Mouse (Mus musculus) cortical plate, adult 2 months (tissue): ENCODE data around the gene Ylpm1. TPM values are rescaled to one million over a fixed set of nuclear protein-coding genes. Genes with fewer than 3 reads are reported as not detected.

ENCODE experiments used
- H3K27ac ChIP-seq: fragments of 200-500 bp; 2 replicates; pipeline ENCODE4 v1.5.1; 2012; ENCODE audit warnings: low read length, control low read depth, inconsistent platforms; ENCODE audit not compliant: insufficient read depth
- H3K4me1 ChIP-seq: fragments of 200-500 bp; 2 replicates; pipeline ENCODE4 v1.6.1; 2011; ENCODE audit warnings: low read length; ENCODE audit not compliant: control insufficient read depth, insufficient read depth
- H3K4me3 ChIP-seq: fragments of 200-500 bp; 2 replicates; pipeline ENCODE4 v1.5.1; 2011; ENCODE audit warnings: mild to moderate bottlenecking, low read length, control low read depth; ENCODE audit not compliant: insufficient read depth
- CTCF ChIP-seq: fragments of 200-500 bp; IDR thresholded peaks from 2 replicates; pipeline ENCODE4 v1.5.1; 2011; ENCODE audit warnings: mild to moderate bottlenecking, control low read depth, low read length; ENCODE audit not compliant: insufficient read depth; ENCODE audit errors: extremely low read depth
- POLR2A ChIP-seq: fragments of 200-500 bp; IDR thresholded peaks from 2 replicates; pipeline ENCODE4 v1.6.1; 2011; ENCODE audit warnings: mild to moderate bottlenecking, low read length, control low read depth; ENCODE audit not compliant: insufficient read depth; ENCODE audit errors: extremely low read depth
- polyA plus RNA-seq: library from polyadenylated mRNA; depleted of rRNA; stranded (reverse); fragments of >200 nt; gene quantifications from 2 replicates; pipeline ENCODE4 v1.2.3, GENCODE M21; 2012; rRNA removed

The Ylpm1 gene
- 64.0 and 69.9 TPM in 2 replicates for polyA plus RNA-seq

DNA sequence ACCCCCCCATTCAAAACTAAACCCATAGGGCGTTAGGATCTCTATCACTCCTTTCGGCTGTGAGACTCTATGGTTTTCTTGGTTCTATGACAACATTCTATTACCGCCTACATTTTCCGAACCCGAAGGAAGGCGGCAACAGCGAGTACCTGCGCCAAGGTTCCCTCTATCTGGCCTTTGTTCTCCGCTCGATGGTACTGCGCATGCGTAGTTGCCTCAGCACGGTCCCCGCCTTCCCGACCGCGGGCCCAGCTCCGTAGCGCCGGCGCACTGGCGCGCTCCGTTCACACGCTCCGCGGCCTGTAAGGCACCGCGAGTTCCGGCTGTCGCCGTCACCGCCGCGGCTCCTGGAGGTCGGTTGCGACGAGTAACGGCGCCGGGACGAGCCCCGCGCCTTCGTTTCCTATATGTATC, at the start of gene Ylpm1:
Gene Ylpm1 (plus strand): TSS at position 239 of the 414 bp plus-strand sequence.
- TF ChIP-seq CTCF: peak; percentile 58
- peak; percentile 83 for TF ChIP-seq POLR2A
- H3K4me3 ChIP-seq: peak within 1 kb of the TSS; percentile 92
- H3K4me1 ChIP-seq: peaks cover 3% of the 10 kb centered on the region; the same call in 1 of the 2 replicates
- peak within 1 kb of the TSS; percentile 66 for H3K27ac ChIP-seq

DNA sequence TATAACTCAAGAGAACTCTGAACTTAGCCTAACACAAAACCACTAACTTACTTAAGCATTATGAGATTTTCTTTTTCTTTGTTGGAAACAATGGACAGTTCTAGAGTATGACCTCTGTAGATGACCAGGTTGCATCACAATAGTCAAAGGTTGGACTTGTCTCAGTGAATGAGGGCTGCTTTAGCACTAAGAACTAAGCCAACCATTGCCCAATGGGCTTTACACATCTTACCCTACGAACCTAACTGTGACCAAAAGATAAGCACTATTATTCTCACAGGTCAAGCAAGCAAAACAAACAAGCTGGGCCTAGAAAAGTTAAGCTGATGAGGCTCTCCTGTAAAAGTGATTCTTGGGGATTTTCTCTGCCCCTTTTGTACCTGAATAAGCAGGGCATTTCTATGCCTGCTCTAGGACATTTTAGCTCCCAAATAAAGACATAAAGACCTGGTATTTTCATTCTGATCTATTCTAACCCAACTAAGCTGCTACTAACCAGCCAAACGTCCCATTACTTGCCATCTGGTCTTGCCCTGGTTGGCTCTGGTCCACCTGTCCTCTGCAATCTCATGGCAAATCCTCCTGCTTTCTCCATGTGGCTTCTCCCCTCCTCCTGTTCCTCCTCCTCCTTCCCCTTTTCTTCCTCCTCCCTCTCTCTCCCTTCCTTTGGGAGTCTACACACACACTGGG, 48.1 kb upstream of the Ylpm1 start:
- no peak overlapping the region for H3K4me3 ChIP-seq
- peaks cover 2% of the 10 kb centered on the region; the same call in 1 of the 2 replicates for H3K4me1 ChIP-seq
- TF ChIP-seq CTCF: no peak
- TF ChIP-seq POLR2A: no peak
- no peak overlapping the region for H3K27ac ChIP-seq

DNA sequence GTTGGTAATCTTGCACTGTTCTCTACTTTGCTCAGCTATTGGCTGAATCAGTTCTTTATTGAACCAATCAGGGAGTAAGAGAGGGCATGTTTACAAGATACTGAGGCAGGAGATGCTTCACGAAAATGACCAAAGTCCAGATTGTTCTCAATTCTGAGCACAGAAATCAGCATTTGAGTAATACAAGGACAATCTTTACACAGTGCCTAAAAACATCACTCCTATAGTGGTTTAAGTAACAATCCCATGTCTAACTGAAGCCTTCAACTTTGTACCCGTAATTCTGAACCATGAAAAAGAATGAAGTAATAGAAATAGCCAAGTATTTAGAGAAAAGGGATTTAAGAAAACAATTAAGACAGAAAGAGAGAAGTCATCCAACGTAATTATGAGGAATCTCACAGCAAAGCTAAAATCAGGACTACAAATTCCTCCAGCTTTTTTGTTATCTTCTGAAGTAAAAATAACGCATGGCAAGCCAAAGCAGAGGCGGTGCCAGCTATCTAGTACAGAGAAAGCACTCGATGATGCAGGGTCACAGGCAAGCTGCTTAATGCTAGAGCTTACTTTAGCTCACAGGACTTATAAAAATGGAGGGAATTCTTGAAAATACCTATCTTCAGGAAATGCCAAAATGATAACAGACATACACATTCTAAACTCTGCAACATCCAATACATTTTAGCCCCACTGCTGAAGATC, 47.4 kb upstream of the Ylpm1 start:
- no peak for TF ChIP-seq POLR2A
- no peak for TF ChIP-seq CTCF
- Histone ChIP-seq H3K4me3 (no peak overlapping the region), H3K27ac (no peak overlapping the region), H3K4me1 (peaks cover 2% of the 10 kb centered on the region; the same call in 1 of the 2 replicates)

DNA sequence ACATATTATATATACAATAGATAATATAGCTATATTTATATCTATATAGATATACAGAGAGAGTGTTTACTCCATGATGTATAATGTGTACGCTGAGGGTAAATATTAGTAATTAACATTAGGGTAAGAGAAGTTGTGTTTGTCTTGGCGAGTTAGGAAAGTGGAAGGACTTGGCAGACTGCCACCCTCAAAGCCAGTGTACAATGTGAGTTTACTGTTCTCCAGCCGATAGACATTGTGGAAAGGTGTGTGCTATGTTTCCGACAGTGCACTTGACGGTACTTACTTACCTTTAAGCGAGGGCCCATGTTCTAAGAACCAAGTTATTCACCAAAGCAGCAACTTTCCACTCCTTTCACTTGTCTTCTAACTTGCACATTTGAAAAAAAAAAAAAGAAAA, 45.4 kb upstream of the Ylpm1 start:
- Histone ChIP-seq H3K4me1 (peaks cover 2% of the 10 kb centered on the region; the same call in 1 of the 2 replicates), H3K4me3 (no peak overlapping the region), H3K27ac (no peak overlapping the region)
- TF ChIP-seq CTCF (no peak), POLR2A (no peak)

DNA sequence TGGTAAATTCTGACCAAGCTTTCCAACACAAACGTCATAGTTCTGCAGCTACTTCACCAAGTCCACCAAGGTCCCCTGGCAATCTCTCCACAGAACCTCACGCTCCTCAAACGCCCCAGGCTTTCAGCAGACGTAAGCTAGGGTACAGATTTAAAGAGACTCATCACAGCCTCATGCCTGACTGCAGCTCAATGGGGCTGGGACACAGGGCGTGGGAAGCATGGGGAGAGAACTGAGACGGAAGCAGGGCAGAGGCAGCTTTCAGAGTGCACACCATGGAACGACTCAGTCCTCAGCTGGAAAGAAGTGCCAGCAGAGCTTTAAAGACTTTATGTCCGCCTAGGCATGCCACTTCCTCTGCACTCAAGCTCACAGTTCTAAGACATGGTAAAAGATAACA, 44.6 kb upstream of the Ylpm1 start:
- Histone ChIP-seq H3K27ac (no peak overlapping the region), H3K4me1 (peaks cover 2% of the 10 kb centered on the region; the same call in 1 of the 2 replicates), H3K4me3 (no peak overlapping the region)
- no peak for TF ChIP-seq POLR2A
- TF ChIP-seq CTCF: no peak

DNA sequence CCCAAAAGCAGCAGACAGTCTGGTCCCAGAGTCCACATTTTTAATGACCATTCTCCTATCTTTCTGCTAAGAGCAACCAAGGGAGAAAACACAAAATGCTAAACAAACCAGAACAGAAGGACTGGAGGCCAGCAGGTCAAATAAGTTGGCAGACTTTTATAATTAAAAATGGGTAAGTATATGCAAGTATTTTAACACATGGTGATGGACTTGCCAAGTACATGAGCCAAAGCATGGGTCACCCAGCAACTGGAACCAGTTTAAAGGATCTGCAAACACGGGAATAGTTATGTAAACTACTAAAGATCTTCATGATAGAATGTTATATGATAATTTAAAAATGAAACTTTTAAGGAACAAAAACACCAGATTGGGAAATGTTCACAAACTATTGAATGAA, 43.8 kb upstream of the Ylpm1 start:
- no peak overlapping the region for H3K4me3 ChIP-seq
- TF ChIP-seq POLR2A (no peak), CTCF (no peak)
- H3K27ac ChIP-seq: no peak overlapping the region
- H3K4me1 ChIP-seq: peaks cover 2% of the 10 kb centered on the region; the same call in 1 of the 2 replicates

DNA sequence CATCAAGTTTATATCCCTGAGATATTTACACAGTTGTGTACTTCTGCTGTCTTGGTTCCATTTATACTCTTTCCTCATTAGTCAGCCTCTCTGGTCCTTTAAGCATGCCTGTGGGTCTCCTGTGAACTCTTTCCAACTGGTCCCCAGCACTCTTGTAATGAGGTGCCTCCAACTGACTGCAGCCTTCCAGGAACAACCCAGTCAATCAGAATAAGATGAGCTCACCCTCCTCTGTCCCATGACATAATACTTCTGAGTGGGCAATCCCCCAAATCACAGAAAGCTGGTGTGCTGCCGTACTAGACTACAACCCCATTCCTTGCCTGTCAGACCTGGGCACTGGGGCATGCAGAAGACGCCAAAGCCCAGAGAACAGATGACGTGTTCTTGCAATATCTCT, 39.8 kb upstream of the Ylpm1 start:
- no peak for TF ChIP-seq CTCF
- no peak for TF ChIP-seq POLR2A
- H3K4me3 ChIP-seq: no peak overlapping the region
- H3K4me1 ChIP-seq: peaks cover 2% of the 10 kb centered on the region; the same call in 1 of the 2 replicates
- H3K27ac ChIP-seq: no peak overlapping the region

DNA sequence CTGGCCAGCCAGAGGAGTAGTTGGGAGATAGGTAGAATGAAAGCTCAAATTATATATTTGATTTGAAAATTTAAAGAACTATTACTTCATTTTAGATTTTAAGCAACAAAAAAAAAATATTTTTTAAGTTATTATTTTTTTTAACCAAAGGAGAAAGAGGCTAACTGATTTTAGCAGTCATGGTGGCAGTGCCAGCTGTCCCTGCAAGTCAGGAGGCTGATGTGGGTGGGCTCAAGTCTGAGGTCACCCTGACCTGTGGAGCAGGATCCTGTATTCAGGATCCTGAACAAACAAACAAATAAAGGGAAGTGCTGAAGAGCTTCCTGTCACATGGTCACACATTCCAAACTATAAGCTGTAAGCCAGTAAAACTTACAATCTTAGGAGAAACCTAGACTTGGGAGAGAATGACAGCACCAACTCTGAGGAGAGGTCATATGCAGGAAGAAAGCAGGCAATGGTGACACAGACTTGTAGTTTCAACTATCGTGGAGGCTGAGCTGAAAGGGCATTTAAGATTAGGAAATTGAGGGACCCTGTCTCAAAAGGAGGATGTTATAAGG, 37.2 kb upstream of the Ylpm1 start:
- Histone ChIP-seq H3K4me1 (peaks cover 2% of the 10 kb centered on the region; the same call in 1 of the 2 replicates), H3K27ac (no peak overlapping the region), H3K4me3 (no peak overlapping the region)
- TF ChIP-seq CTCF (no peak), POLR2A (no peak)

DNA sequence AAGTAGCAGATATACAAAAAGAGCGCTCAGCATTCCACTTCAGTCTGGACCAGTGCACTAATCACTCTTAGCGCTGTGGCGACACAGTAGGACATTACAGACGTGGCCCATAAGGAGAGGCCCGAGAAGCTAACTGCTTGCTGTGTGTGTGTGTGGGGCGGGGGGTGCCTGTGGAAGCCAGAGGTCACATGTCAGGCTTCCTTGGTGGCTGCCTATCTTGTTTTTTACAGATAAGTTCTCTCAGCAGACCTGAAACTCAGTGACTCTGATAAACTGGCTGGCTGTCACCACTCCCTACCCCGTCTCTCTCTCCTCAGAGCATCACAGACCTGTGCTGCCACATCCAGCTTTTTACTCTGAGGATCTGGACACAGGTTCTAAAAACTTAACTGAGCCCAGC, 33.5 kb upstream of the Ylpm1 start:
- no peak overlapping the region for H3K27ac ChIP-seq
- TF ChIP-seq POLR2A (no peak), CTCF (no peak)
- peaks cover 2% of the 10 kb centered on the region; the same call in 1 of the 2 replicates for H3K4me1 ChIP-seq
- H3K4me3 ChIP-seq: no peak overlapping the region
